Mouse (Mus musculus): Measurements from ENCODE around the gene Twf2. TPM values are rescaled to one million over a fixed set of nuclear protein-coding genes. Genes with fewer than 3 reads are reported as not detected.

The Twf2 gene
- total RNA-seq, 2 experiments from 2014 or later: 95.6 to 126 TPM

DNA sequence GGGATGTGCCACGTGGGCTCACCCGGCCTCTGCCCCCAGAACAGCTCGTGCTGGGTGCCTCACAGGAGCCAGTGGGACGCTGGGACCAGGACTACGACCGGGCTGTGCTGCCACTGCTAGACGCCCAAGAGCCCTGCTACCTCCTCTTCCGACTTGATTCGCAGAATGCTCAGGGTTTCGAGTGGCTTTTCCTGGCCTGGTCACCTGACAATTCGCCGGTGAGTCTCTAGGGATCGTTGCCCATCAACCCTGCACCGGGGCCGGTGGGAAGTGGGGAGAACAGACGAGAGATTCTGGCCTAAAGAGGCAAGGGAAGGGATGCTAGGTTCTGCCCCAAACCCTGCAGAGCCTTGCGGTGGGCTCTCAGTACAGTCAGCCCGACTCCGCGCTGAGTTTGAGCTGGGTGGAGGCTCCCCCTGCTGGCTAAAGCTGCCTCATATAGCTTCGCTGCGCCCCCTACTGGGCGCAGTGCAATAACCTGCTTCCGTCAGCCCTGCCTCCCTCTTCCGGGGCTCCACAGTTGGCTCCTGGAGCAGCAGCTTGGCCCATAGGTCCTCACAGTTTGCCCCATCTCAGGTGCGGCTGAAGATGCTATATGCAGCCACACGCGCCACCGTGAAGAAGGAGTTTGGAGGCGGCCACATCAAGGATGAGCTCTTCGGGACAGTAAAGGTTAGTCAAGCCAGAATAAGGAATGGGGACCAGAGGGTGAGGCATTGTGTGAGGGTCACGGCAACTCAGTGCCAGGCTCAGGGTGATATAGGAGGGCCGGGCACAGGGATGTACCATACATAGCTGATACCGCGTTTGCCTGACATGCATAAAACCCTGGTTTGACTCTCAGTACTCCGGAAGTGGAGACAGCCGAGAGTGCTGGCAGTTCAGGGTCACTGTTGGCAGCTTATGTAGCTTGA lies 9.0 kb downstream of the Twf2 start:
- DNase-seq: peak; percentile 82

DNA sequence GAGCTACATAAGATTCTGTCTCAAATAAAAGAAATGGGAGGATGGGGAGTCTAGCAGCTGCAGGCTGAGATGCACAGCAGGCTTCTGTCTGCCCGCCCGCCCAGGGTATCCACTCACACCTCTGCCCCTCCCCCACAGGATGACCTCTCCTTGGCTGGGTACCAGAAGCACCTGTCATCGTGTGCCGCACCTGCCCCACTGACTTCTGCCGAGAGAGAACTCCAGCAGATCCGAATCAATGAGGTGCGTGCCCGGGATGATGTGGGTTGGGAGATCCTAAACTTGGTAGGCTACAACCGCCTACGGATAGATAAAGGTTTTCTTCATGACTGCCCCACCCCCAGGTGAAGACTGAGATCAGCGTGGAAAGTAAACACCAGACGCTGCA lies 9.7 kb downstream of the Twf2 start:
- DNase-seq: no peak

GRCm38 (mm10) chr9:106215341-106216125 lies 12.6 kb downstream of the Twf2 start:
- DNase-seq: no peak

DNA sequence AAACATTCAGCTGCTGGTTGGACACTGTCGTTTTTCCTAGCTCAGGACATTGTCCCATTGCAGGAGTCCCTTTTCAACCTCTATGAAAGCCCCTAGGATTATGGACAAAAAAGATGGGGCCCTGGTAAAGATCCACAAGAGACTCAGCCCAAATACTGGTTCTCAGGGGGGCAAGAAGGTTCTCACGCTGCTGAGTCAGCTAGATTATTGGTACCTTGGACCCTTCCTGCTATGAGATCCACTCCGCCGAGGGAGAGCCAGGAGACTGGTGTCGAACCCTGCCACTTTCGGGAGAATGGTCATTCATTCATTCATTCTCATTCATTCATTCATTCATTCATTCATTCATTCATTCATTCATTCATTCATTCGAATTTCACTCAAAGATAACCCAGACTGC lies 14.1 kb downstream of the Twf2 start:
- DNase-seq: no peak

DNA sequence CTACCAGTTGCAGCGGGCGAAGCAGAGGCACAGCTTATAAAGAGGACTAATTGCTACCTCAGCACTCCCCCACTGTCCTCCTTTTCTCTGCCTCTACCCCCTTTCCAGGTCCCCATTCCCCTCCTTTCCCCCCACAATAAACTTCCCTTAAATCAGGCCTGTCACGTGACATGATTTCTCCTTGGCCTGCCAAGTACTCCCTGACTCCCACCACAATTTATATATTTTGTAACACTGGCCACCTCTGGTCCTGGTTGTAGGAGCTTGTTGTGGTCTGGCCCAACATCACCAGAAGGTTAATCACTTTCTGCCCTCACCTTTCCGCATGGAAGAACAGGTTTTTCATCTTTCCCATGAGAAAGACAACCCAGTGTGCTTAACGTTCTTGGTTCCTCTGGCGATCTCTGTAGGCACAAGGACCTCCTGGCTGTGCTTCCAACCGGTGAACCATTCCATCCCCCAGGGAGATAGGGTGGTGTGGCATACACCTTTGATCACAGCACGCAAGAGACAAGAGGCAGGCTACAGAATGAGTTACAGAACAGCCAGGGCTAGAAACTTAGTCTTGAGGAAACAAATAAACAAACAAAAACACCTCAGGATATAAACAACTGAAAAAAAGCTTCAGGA lies 18.1 kb downstream of the Twf2 start:
- DNase-seq: no peak

GRCm38 (mm10) chr9:106222261-106222851 lies 19.4 kb downstream of the Twf2 start, which contains the start of gene Tlr9:
TSS of gene Tlr9 (plus strand) at chr9:106222598.
- no peak for DNase-seq

DNA sequence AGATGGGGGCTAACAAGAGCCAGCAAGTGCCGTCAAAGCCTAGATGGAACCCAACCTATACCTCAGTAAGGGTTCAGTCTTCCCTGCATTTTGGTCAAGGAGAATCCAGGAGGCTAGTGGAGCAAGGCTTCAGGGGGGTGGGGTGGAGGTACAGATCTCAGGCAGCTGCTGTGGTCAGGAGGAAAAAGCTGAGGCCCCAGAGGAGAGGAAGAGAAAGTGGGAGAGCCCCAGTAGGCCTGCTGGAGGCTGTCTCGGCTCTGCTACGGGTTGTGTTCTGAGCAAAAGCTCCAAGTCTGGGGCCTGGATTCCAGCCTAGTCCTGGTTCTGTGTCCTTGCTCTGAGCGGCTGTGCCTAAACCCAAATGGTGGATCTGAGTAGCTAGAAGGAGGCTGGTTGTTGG lies 20.1 kb downstream of the Twf2 start:
- no peak for DNase-seq

DNA sequence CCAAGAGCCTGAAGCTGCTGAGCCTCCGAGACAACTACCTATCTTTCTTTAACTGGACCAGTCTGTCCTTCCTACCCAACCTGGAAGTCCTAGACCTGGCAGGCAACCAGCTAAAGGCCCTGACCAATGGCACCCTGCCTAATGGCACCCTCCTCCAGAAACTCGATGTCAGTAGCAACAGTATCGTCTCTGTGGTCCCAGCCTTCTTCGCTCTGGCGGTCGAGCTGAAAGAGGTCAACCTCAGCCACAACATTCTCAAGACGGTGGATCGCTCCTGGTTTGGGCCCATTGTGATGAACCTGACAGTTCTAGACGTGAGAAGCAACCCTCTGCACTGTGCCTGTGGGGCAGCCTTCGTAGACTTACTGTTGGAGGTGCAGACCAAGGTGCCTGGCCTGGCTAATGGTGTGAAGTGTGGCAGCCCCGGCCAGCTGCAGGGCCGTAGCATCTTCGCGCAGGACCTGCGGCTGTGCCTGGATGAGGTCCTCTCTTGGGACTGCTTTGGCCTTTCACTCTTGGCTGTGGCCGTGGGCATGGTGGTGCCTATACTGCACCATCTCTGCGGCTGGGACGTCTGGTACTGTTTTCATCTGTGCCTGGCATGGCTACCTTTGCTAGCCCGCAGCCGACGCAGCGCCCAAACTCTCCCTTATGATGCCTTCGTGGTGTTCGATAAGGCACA lies 22.7 kb downstream of the Twf2 start:
- DNase-seq: no peak

DNA sequence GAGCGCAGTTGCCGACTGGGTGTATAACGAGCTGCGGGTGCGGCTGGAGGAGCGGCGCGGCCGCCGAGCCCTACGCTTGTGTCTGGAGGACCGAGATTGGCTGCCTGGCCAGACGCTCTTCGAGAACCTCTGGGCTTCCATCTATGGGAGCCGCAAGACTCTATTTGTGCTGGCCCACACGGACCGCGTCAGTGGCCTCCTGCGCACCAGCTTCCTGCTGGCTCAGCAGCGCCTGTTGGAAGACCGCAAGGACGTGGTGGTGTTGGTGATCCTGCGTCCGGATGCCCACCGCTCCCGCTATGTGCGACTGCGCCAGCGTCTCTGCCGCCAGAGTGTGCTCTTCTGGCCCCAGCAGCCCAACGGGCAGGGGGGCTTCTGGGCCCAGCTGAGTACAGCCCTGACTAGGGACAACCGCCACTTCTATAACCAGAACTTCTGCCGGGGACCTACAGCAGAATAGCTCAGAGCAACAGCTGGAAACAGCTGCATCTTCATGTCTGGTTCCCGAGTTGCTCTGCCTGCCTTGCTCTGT lies 23.3 kb downstream of the Twf2 start:
- DNase-seq: no peak

DNA sequence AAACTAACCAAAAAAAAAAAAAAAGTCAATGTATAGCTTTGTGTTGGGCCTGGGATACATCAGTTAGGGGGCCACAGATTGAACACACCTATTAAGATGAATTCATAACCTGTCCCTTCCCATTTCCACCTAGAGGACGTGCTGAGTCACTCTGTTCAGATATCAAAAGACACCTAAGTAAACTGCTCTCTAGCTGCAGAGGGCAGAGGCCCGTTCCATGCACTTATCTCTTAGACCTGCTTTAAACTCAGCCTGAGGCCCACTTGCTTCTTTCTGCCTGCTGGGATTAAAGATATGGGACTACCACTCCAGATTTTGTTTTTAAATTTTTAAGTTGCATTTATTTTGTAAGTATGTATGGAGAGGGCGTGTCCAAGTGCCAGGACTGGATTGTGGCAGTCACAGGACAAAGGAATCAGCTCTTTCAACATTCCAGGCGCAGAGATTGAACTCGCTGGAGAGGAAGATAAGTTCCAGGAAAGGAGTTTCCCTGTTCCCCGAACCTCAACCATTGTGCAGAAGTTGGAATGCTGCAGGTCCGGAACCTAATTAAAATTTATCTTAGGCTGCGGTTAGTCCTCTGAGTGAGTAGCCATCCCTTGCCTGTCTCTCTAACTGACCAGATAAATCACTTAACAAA lies 25.0 kb downstream of the Twf2 start:
- no peak for DNase-seq

- no peak for DNase-seq
Observed at GRCm38 (mm10) chr9:106230051-106230733, 27.3 kb downstream of the Twf2 start.

GRCm38 (mm10) chr9:106230734-106231106 lies 27.8 kb downstream of the Twf2 start:
- no peak for DNase-seq

DNA sequence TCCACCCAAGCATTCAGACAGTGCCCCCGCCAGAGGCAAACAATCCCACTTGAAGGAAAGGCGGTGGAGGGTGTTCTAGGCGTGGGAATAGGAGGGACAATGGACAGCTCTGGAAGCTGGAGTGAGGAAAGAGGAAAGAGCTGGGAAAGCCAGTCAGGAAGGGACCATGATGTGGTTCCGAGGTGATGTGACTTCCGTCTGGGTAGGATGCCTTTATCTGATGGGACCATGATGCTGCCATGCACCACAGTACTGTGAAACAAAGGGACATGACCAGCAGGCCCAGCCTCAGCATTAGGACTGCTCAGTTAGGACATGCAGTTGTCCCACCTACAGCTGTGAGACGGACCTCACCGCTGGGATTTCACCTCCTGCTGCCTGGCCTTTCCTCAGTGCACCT lies 28.3 kb downstream of the Twf2 start:
- no peak for DNase-seq

DNA sequence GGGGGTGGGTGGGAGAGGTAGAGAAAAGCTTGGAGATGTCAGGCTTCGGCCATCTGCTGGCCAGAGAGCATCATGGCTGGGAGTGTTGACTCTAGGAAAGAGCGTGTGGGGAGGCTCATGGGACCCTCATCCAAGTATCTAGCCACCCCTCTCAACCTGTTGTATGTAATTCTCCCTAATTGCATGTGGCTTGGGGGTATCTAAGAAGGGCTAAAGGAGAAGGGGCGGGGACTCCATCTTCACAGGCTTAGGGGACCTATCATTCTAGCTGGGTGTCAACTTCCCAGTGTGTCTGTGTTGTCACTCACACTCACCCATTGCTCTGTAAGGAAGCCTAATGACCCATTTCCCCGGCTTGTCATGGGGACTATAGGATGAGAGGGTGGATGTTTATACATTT lies 28.9 kb downstream of the Twf2 start:
- DNase-seq: no peak

DNA sequence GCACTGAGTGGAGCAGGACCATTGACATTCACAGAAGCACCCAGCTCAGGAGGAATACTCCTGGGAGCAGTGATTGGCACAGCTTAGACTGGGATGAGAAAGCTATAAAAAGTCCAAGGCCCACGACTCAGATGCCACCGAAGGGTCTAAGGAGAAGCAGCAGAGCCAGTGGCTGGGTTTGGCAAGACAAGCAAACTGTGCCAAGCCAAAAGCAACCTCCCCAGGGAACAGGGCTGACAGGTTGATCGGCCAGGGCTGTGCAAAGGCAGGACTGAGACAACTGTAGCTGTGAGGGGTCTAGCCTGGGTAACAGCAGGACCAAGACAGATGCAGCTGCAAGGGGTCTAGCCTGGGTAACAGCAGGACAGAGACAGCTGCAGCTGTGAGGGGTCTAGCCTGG lies 30.0 kb downstream of the Twf2 start:
- DNase-seq: no peak

DNA sequence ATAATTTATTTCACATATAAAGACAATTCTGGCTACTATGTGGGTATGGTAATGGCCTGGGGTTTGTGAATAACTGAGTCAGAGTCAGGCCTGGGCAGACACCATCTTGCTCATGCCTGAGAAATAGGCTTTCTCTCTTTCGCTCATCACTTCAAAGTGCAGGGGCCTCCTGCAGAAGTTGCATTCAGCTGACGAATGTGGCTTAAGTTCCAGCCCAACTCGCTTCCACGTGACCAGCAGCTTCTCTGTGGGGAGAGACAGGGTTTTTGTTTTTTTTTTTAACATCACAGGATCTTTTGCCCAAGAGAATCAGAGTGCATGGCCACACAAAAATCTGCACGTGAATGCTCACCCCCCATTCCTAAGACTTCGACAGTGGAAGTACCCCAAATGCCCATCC lies 31.0 kb downstream of the Twf2 start:
- no peak for DNase-seq

DNA sequence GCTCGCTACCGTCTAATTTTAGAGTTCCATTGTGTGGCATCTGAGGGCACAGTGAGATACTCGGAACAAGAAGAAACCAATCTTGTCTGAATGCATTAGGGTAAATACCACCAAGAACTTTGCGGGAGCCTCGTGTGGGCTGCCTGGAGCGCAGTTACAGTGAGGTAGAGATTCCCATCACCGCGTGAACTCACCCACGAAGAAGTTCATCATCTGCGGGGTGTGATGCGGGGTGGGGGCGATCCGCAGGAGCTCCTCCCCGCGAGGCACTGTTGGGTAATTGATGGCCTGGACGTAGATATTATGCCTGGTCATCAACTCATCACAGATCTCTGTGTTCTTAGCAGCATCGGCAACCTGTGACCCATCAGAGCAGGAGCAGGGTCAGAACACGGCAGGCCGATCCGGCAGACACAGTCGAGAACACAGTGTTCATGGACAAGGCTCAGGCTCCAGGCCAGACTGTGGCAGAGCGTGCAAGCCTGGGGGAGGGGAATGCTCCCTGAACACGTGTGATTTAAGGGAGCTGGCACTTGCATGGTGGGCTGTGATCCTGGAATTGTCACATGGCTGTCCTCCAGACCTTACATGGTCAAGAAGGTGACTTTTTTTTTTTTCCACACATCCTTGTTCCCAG lies 32.4 kb downstream of the Twf2 start:
- peak; percentile 40 for DNase-seq

DNA sequence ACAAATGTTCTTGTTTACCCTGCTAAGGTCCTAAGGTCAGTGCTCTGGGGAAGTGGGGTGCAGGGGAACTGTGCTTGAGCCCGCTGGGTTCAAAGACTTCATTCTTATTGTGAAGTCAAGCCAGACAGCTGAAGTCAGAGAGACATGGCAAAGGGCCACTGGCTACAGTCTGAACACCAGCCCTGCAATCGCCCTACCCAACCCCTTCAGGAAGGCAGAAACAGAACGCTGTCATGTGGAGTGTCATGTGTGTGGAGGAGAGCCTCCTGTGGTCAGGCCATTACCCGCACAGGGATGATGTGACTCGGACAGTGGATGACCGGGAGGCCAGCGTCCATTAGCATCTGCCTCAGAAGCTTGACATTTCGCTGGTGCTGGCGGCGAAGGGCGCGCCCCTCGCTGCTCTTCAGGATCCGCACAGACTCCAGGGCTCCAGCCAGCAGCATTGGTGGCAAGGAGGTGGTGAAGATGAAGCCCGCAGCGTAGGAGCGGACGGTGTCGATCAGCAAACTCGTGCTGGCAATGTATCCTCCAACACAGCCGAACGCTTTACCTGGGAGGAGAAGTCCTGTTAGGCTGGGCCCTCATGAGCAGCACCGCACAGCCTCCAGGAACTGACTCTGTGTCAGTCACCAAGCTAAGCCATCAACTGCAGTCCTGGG lies 33.4 kb downstream of the Twf2 start:
- peak; percentile 21 for DNase-seq

- DNase-seq: no peak
Observed at GRCm38 (mm10) chr9:106236818-106237211, 33.9 kb downstream of the Twf2 start.

All from gastrocnemius, postnatal 25 days (tissue).